Mouse (Mus musculus) CH12.LX (cell line): ENCODE measurements around the gene Tmod1. TPM values are rescaled to one million over a fixed set of nuclear protein-coding genes. Genes with fewer than 3 reads are reported as not detected.

Experiments used
- DNase-seq: peaks from one replicate; pipeline ENCODE4 v3.0.0-alpha.2; 2013; ENCODE audit errors: extremely low read depth
- H3K27ac ChIP-seq: 2 replicates; pipeline ENCODE4 v1.5.1; 2012; ENCODE audit warnings: low read depth, mild to moderate bottlenecking, control low read depth, moderate library complexity; ENCODE audit not compliant: insufficient read depth
- H3K27me3 ChIP-seq: replicated peaks from 2 replicates; pipeline ENCODE3; 2012; ENCODE audit warnings: inconsistent platforms
- H3K36me3 ChIP-seq, 2 experiments: replicated peaks in 1 of 2; 2 replicates each; pipeline versions ENCODE3 to v1.6.1; 2012; ENCODE audit warnings: inconsistent platforms in 1 of 2, low read length in 1 of 2, mild to moderate bottlenecking in 1 of 2, mixed read lengths in 1 of 2, moderate library complexity in 1 of 2; ENCODE audit not compliant: control insufficient read depth in 1 of 2, insufficient read depth in 1 of 2
- H3K4me1 ChIP-seq, 2 experiments: 2 replicates each; pipeline ENCODE4 v1.6.1; 2012; ENCODE audit warnings: inconsistent platforms in 1 of 2, moderate library complexity in 1 of 2; ENCODE audit not compliant: insufficient read depth in 2 of 2, control insufficient read depth in 1 of 2
- H3K4me2 ChIP-seq: 2 replicates; pipeline ENCODE4 v1.6.1; 2012; ENCODE audit warnings: low read depth, mild to moderate bottlenecking, control low read depth; ENCODE audit not compliant: poor library complexity, insufficient read depth, severe bottlenecking
- H3K4me3 ChIP-seq, 3 experiments: fragments of 150-350 bp in 1 of 3; sonication (generic) in 1 of 3; replicated peaks in 1 of 3; 2 replicates each; pipeline versions ENCODE3 to v1.5.1; 2011 to 2012; ENCODE audit warnings: low read depth in 2 of 3, low read length in 2 of 3, mild to moderate bottlenecking in 2 of 3, moderate library complexity in 2 of 3, control low read depth in 1 of 3, improper control_type of control experiment in 1 of 3, inconsistent platforms in 1 of 3, mixed read lengths in 1 of 3; ENCODE audit not compliant: poor library complexity in 1 of 3
- H3K79me2 ChIP-seq: replicated peaks from 2 replicates; pipeline ENCODE4 v1.6.1; 2012; ENCODE audit warnings: mild to moderate bottlenecking, moderate library complexity; ENCODE audit not compliant: control insufficient read depth, poor library complexity, insufficient read depth, severe bottlenecking; ENCODE audit errors: extremely low read depth
- H3K9ac ChIP-seq: 2 replicates; pipeline ENCODE4 v1.6.1; 2012; ENCODE audit warnings: low read depth, mild to moderate bottlenecking, control low read depth, moderate library complexity; ENCODE audit not compliant: insufficient read depth
- H3K9me3 ChIP-seq: replicated peaks from 2 replicates; pipeline ENCODE3; 2012; ENCODE audit warnings: low read length, inconsistent platforms, mixed read lengths
- CHD1 ChIP-seq: IDR thresholded peaks from 2 replicates; pipeline ENCODE4 v1.6.1; 2012; ENCODE audit warnings: low read depth, low read length, improper control_type of control experiment, inconsistent platforms
- CHD2 ChIP-seq: IDR thresholded peaks from 2 replicates; pipeline ENCODE4 v1.6.1; 2011; ENCODE audit warnings: low read length, improper control_type of control experiment
- CTCF ChIP-seq, 2 experiments: IDR thresholded peaks in 1 of 2; conservative IDR thresholded peaks in 1 of 2; 2 replicates each; pipeline ENCODE4 v1.5.1; 2011 to 2012; ENCODE audit warnings: low read depth in 2 of 2, low read length in 2 of 2, improper control_type of control experiment in 1 of 2, inconsistent platforms in 1 of 2, mild to moderate bottlenecking in 1 of 2, moderate library complexity in 1 of 2
- E2F4 ChIP-seq: IDR thresholded peaks from 2 replicates; pipeline ENCODE4 v1.6.1; 2011; ENCODE audit warnings: low read depth, low read length, improper control_type of control experiment; ENCODE audit not compliant: insufficient replicate concordance
- ELF1 ChIP-seq: IDR thresholded peaks from 2 replicates; pipeline ENCODE4 v1.6.1; 2014; ENCODE audit warnings: low read depth, mild to moderate bottlenecking, inconsistent platforms, low read length, improper control_type of control experiment
- EP300 ChIP-seq: IDR thresholded peaks from 2 replicates; pipeline ENCODE4 v1.6.1; 2011; ENCODE audit warnings: low read length, improper control_type of control experiment
- ETS1 ChIP-seq: conservative IDR thresholded peaks from 2 replicates; pipeline ENCODE4 v1.6.1; 2012; ENCODE audit warnings: low read depth, mild to moderate bottlenecking, inconsistent platforms, low read length, improper control_type of control experiment, moderate library complexity
- GABPA ChIP-seq: IDR thresholded peaks from 2 replicates; pipeline ENCODE4 v1.6.1; 2012; ENCODE audit warnings: low read depth, low read length, improper control_type of control experiment, inconsistent platforms; ENCODE audit not compliant: insufficient replicate concordance
- HCFC1 ChIP-seq: IDR thresholded peaks from 2 replicates; pipeline ENCODE4 v1.6.1; 2012; ENCODE audit warnings: low read depth, mild to moderate bottlenecking, inconsistent platforms, low read length, improper control_type of control experiment
- IRF4 ChIP-seq: IDR thresholded peaks from 2 replicates; pipeline ENCODE4 v1.6.1; 2014; ENCODE audit warnings: low read depth, mild to moderate bottlenecking, inconsistent platforms, low read length, improper control_type of control experiment
- JUN ChIP-seq: IDR thresholded peaks from 2 replicates; pipeline ENCODE4 v1.6.1; 2011; ENCODE audit warnings: low read depth, mild to moderate bottlenecking, low read length, improper control_type of control experiment, moderate library complexity; ENCODE audit not compliant: insufficient read depth
- JUND ChIP-seq: conservative IDR thresholded peaks from 2 replicates; pipeline ENCODE4 v1.6.1; 2011; ENCODE audit warnings: low read depth, low read length, improper control_type of control experiment
- KAT2A ChIP-seq: IDR thresholded peaks from 2 replicates; pipeline ENCODE4 v1.6.1; 2012; ENCODE audit warnings: low read length, improper control_type of control experiment, inconsistent platforms; ENCODE audit not compliant: insufficient replicate concordance
- MAZ ChIP-seq: IDR thresholded peaks from 2 replicates; pipeline ENCODE4 v1.6.1; 2012; ENCODE audit warnings: low read depth, mild to moderate bottlenecking, inconsistent platforms, low read length, improper control_type of control experiment, moderate library complexity
- MXI1 ChIP-seq: IDR thresholded peaks from 2 replicates; pipeline ENCODE4 v1.6.1; 2011; ENCODE audit warnings: mild to moderate bottlenecking, low read depth, low read length, improper control_type of control experiment
- MYC ChIP-seq: IDR thresholded peaks from 2 replicates; pipeline ENCODE4 v1.6.1; 2011; ENCODE audit warnings: low read depth, mild to moderate bottlenecking, improper control_type of control experiment, low read length
- NELFE ChIP-seq: IDR thresholded peaks from 2 replicates; pipeline ENCODE4 v1.6.1; 2011; ENCODE audit warnings: low read depth, low read length, improper control_type of control experiment
- NRF1 ChIP-seq: IDR thresholded peaks from 2 replicates; pipeline ENCODE4 v1.6.1; 2014; ENCODE audit warnings: low read depth, mild to moderate bottlenecking, inconsistent platforms, low read length, improper control_type of control experiment, moderate library complexity
- RAD21 ChIP-seq: IDR thresholded peaks from 2 replicates; pipeline ENCODE4 v1.6.1; 2011; ENCODE audit warnings: low read depth, mild to moderate bottlenecking, low read length, improper control_type of control experiment, moderate library complexity
- RCOR1 ChIP-seq: conservative IDR thresholded peaks from 2 replicates; pipeline ENCODE4 v1.6.1; 2012; ENCODE audit warnings: low read depth, mild to moderate bottlenecking, inconsistent platforms, low read length, improper control_type of control experiment
- SIN3A ChIP-seq: IDR thresholded peaks from 2 replicates; pipeline ENCODE4 v1.6.1; 2012; ENCODE audit warnings: low read length, improper control_type of control experiment, inconsistent platforms
- SMC3 ChIP-seq: IDR thresholded peaks from 2 replicates; pipeline ENCODE4 v1.6.1; 2011; ENCODE audit warnings: low read depth, low read length, improper control_type of control experiment
- TBP ChIP-seq: conservative IDR thresholded peaks from 2 replicates; pipeline ENCODE4 v1.6.1; 2011; ENCODE audit warnings: low read depth, low read length, improper control_type of control experiment
- TCF12 ChIP-seq: IDR thresholded peaks from 2 replicates; pipeline ENCODE4 v1.6.1; 2014; ENCODE audit warnings: low read depth, mild to moderate bottlenecking, inconsistent platforms, low read length, improper control_type of control experiment
- UBTF ChIP-seq: IDR thresholded peaks from 2 replicates; pipeline ENCODE4 v1.6.1; 2012; ENCODE audit warnings: low read depth, mild to moderate bottlenecking, inconsistent platforms, low read length, improper control_type of control experiment, moderate library complexity
- USF1 ChIP-seq: IDR thresholded peaks from 2 replicates; pipeline ENCODE4 v1.6.1; 2014; ENCODE audit warnings: low read depth, mild to moderate bottlenecking, inconsistent platforms, low read length, improper control_type of control experiment
- ZC3H11A ChIP-seq: IDR thresholded peaks from 2 replicates; pipeline ENCODE4 v1.6.1; 2012; ENCODE audit warnings: low read depth, mild to moderate bottlenecking, inconsistent platforms, low read length, improper control_type of control experiment
- ZNF384 ChIP-seq: IDR thresholded peaks from 2 replicates; pipeline ENCODE4 v1.6.1; 2012; ENCODE audit warnings: low read depth, low read length, improper control_type of control experiment, inconsistent platforms
- dilution Hi-C: fragments of 300-500 bp; cut with MboI; formaldehyde crosslinking; loops from 2 replicates; pipeline ENCODE4 v1.14.3; 2020; ENCODE audit warnings: low sequenced_read_pairs; ENCODE audit not compliant: extremely low pct_unique_long_range_greater_than_20kb, extremely low pct_ligation_motif_present
- in situ Hi-C: fragments of 300-500 bp; cut with MboI; formaldehyde crosslinking; loops from 3 replicates; pipeline ENCODE4 v1.14.3; 2019; ENCODE audit warnings: low sequenced_read_pairs, low pct_ligation_motif_present, low pct_unique_long_range_greater_than_20kb, mixed read lengths
- polyA plus RNA-seq: library from polyadenylated mRNA; unstranded; fragments of >175 nt; gene quantifications from 2 replicates; pipeline ENCODE4 v1.2.1, GENCODE M21; 2012; ENCODE audit warnings: low read depth; ENCODE audit not compliant: insufficient read length
- total RNA-seq, 2 experiments: library from RNA; depleted of rRNA; stranded (reverse); fragments of 300-350 nt in 1 of 2; fragments of >200 nt in 1 of 2; gene quantifications; 2 replicates each; pipeline ENCODE4 v1.2.3; 2012 to 2014

Gene Tmod1
- total and polyA plus RNA-seq, 3 experiments: 0.93 to 3.1 (median 2.5) TPM

GRCm38 (mm10) chr4:46040594-46041192, 2.0 kb downstream of the Tmod1 start:
- peak; percentile 49 for DNase-seq
- no peaks in the 10 kb centered on the region for H3K36me3 ChIP-seq
- peaks cover 30% of the 10 kb centered on the region for H3K27me3 ChIP-seq
- peak overlapping the region; percentile 74; the same call in 1 of the 2 replicates for H3K27ac ChIP-seq
- TF ChIP-seq ELF1 (peak; percentile 26; the same call in 1 of the 2 replicates), IRF4 (no peak), SIN3A (peak; percentile 22; the same call in 1 of the 2 replicates), ZNF384 (no peak), TCF12 (0 out of 2 replicates have a peak, but pooled peaks have one; percentile 17), USF1 (no peak), JUND (no peak), JUN (no peak), TBP (no peak), ZC3H11A (no peak), MXI1 (peak; percentile 45; the same call in 1 of the 2 replicates), SMC3 (peak; percentile 29), CTCF (conservative IDR thresholded peaks at IDR 0.05 in 1 of 2, IDR thresholded peaks at IDR 0.05 in 1 of 2; ENCODE audit: low read depth in 2 of 2, low read length in 2 of 2) (peak in 1 of 2 experiments; percentile 55; a peak in 2 of 4 replicates), CHD2 (no peak), RAD21 (no peak; the same call in 1 of the 2 replicates)
- in situ Hi-C loops: no loop called here
- dilution Hi-C loops: no loop called here
- H3K4me2 ChIP-seq: peak overlapping the region; percentile 76
- no peaks in the 10 kb centered on the region for H3K79me2 ChIP-seq
- peaks cover 22 to 52% of the 10 kb centered on the region in 2 experiments for H3K4me1 ChIP-seq
- peak overlapping the region in 2 of 3 experiments; percentile 46 to 61 for H3K4me3 ChIP-seq
- peak overlapping the region; percentile 27; the same call in 1 of the 2 replicates for H3K9ac ChIP-seq
- no peaks in the 10 kb centered on the region for H3K9me3 ChIP-seq

- Histone ChIP-seq H3K27me3 (peaks cover 30% of the 10 kb centered on the region), H3K36me3 (no peaks in the 10 kb centered on the region), H3K4me3 (no peak overlapping the region), H3K9me3 (no peaks in the 10 kb centered on the region), H3K4me2 (peak overlapping the region; percentile 76), H3K4me1 (peaks cover 22 to 63% of the 10 kb centered on the region in 2 experiments), H3K9ac (no peak overlapping the region), H3K27ac (peak overlapping the region; percentile 74; the same call in 1 of the 2 replicates), H3K79me2 (no peaks in the 10 kb centered on the region)
- in situ Hi-C loops: no loop called here
- dilution Hi-C loops: no loop called here
- DNase-seq: peak; percentile 73
- TF ChIP-seq NRF1 (no peak), TCF12 (peak; percentile 84), RCOR1 (peak; percentile 80; the same call in 1 of the 2 replicates), HCFC1 (no peak), E2F4 (no peak), ZC3H11A (no peak), SMC3 (no peak), TBP (no peak), ETS1 (peak; percentile 94), UBTF (no peak), MYC (no peak), IRF4 (peak; percentile 97), GABPA (no peak), CHD1 (no peak), MAZ (peak; percentile 60; the same call in 1 of the 2 replicates), USF1 (no peak), JUND (peak; percentile 91), NELFE (no peak), MXI1 (no peak), EP300 (peak; percentile 88), ELF1 (0 out of 2 replicates have a peak, but pooled peaks have one; percentile 53), KAT2A (no peak), ZNF384 (no peak)
These were observed 3.2 kb downstream of the Tmod1 start for GRCm38 (mm10) chr4:46041761-46042504.
